Comparison of ENCODE assay signal across 31 mouse cellular contexts in the genomic region with DNA sequence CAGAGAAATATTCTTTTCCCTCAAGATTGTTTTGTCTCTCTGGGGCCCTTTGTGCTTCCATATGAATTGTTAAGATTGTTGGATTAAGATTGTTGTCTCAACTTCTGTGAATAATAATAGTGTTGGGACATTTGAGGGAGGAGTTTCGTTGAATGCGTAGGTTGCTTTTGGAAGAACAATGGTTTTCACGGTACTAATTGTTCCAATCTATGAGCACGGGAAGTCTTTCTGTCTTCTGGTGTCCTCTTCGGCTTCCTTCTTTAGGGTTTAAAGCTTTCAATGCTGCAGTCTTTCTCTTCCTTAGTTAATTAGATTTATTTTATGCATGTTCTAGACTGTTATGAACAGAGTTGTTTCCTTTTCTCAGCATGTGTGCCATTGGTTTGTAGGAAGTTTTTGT. TPM values are rescaled to one million over a fixed set of nuclear protein-coding genes. Genes with fewer than 3 reads are reported as not detected.
"Had no signal": no experiment of that assay in that cellular context is flagged by ENCODE, and none has a peak within 500 bp of the region (broad histone marks: within the 10 kb centered on the region; RNA-seq: fewer than 3 reads in every experiment).

No protein-coding gene starts in this region.

- H3K4me2 ChIP-seq: embryonic facial prominence, embryonic 12.5 days; embryonic facial prominence, embryonic 13.5 days; embryonic facial prominence, embryonic 15.5 days; forebrain, embryonic 12.5 days; forebrain, embryonic 13.5 days; forebrain, embryonic 15.5 days had no signal

- H3K27ac ChIP-seq: embryonic facial prominence, embryonic 10.5 days; embryonic facial prominence, embryonic 12.5 days; embryonic facial prominence, embryonic 13.5 days; embryonic facial prominence, embryonic 15.5 days; forebrain, embryonic 10.5 days; forebrain, embryonic 12.5 days; forebrain, embryonic 13.5 days; forebrain, embryonic 15.5 days; gastrocnemius, adult 2 months; heart, adult 2 months had no signal

- H3K9ac ChIP-seq: embryonic facial prominence, embryonic 12.5 days; embryonic facial prominence, embryonic 13.5 days; embryonic facial prominence, embryonic 15.5 days; forebrain, embryonic 12.5 days; forebrain, embryonic 13.5 days; forebrain, embryonic 15.5 days; forebrain, postnatal 0 days had no signal

- ATAC-seq: forebrain, embryonic 13.5 days; forebrain, embryonic 14.5 days; forebrain, embryonic 15.5 days; forebrain, embryonic 16.5 days; forebrain, postnatal 0 days had no signal

- H3K4me1 ChIP-seq: embryonic facial prominence, embryonic 10.5 days; embryonic facial prominence, embryonic 12.5 days; embryonic facial prominence, embryonic 13.5 days; embryonic facial prominence, embryonic 15.5 days; forebrain, embryonic 10.5 days; forebrain, embryonic 12.5 days; forebrain, embryonic 13.5 days; forebrain, embryonic 15.5 days had no signal

- H3K9me3 ChIP-seq: embryonic facial prominence, embryonic 10.5 days; embryonic facial prominence, embryonic 12.5 days; embryonic facial prominence, embryonic 13.5 days; embryonic facial prominence, embryonic 15.5 days; forebrain, embryonic 12.5 days; forebrain, embryonic 13.5 days; forebrain, embryonic 15.5 days had no signal

- H3K4me3 ChIP-seq: embryonic facial prominence, embryonic 10.5 days; embryonic facial prominence, embryonic 12.5 days; embryonic facial prominence, embryonic 13.5 days; embryonic facial prominence, embryonic 15.5 days; erythroblast, embryonic 14.5 days; forebrain, embryonic 10.5 days; forebrain, embryonic 12.5 days; forebrain, embryonic 13.5 days; forebrain, embryonic 15.5 days; gastrocnemius, adult 2 months; heart, adult 2 months had no signal

- DNase-seq: cerebellum, adult 2 months; cerebellum, adult 8-10 months; cerebellum, adult 9-10 months; cerebellum, adult 9-11 months; cerebellum, postnatal 10 days; cerebellum, postnatal 14 days; cerebellum, postnatal 25 days; cerebellum, postnatal 36 days; embryo, embryonic 11 days; forebrain, postnatal 0 days; gastrocnemius, adult 2 months; gastrocnemius, postnatal 10 days; gastrocnemius, postnatal 14 days; gastrocnemius, postnatal 25 days; gastrocnemius, postnatal 36 days; heart, adult 11 months; heart, adult 18-20 months; heart, adult 2 months had no signal

- H3K36me3 ChIP-seq: embryonic facial prominence, embryonic 10.5 days; embryonic facial prominence, embryonic 12.5 days; embryonic facial prominence, embryonic 13.5 days; embryonic facial prominence, embryonic 15.5 days; forebrain, embryonic 10.5 days; forebrain, embryonic 12.5 days; forebrain, embryonic 15.5 days had no signal

- H3K27me3 ChIP-seq: embryonic facial prominence, embryonic 12.5 days; embryonic facial prominence, embryonic 13.5 days; embryonic facial prominence, embryonic 15.5 days; forebrain, embryonic 12.5 days; forebrain, embryonic 13.5 days; forebrain, embryonic 15.5 days had no signal

RNA-seq across cellular contexts. Expression of a gene that starts 7.2 kb away (rescaled TPM):
- polyA plus RNA-seq: embryonic facial prominence, embryonic 12.5 days; embryonic facial prominence, embryonic 13.5 days; embryonic facial prominence, embryonic 14.5 days; embryonic facial prominence, embryonic 15.5 days; erythroblast, embryonic 14.5 days; forebrain, embryonic 10.5 days; forebrain, embryonic 11.5 days; forebrain, embryonic 12.5 days; forebrain, embryonic 13.5 days; forebrain, embryonic 14.5 days; forebrain, embryonic 15.5 days; forebrain, embryonic 16.5 days; heart, adult 2 months had no signal
